Mouse (Mus musculus) neural tube, embryonic 11.5 days (tissue): ENCODE data around the gene Uba5. TPM values are rescaled to one million over a fixed set of nuclear protein-coding genes. Genes with fewer than 3 reads are reported as not detected.

ENCODE experiments used
- ATAC-seq: fragments of 200-750 bp; cut with Nextera tagmentation; 2 replicates; pipeline ENCODE4 v1.8.0; 2017; ENCODE audit warnings: moderate number of reproducible peaks, mild to moderate bottlenecking, moderate TSS enrichment, moderate library complexity; ENCODE audit not compliant: insufficient read depth, low FRiP score, low TSS enrichment
- DNase-seq: peaks from one replicate; pipeline ENCODE4 v3.0.0-alpha.2; 2015; ENCODE audit warnings: low spot score
- H3K27ac ChIP-seq: fragments of 300-500 bp; sonication (generic); 2 replicates; pipeline ENCODE4 v1.5.1; 2014; ENCODE audit warnings: low read depth, mild to moderate bottlenecking, low read length
- H3K27me3 ChIP-seq: fragments of 300-500 bp; sonication (generic); 2 replicates; pipeline ENCODE4 v1.6.1; 2014; ENCODE audit warnings: mild to moderate bottlenecking, low read length, mixed read lengths; ENCODE audit not compliant: control insufficient read depth, insufficient read depth
- H3K36me3 ChIP-seq: fragments of 300-500 bp; sonication (generic); 2 replicates; pipeline ENCODE4 v1.6.1; 2014; ENCODE audit warnings: mild to moderate bottlenecking, low read length, moderate library complexity, mixed read lengths; ENCODE audit not compliant: control insufficient read depth, insufficient read depth
- H3K4me1 ChIP-seq: fragments of 300-500 bp; sonication (generic); 2 replicates; pipeline ENCODE4 v1.6.1; 2014; ENCODE audit warnings: low read length, mixed read lengths; ENCODE audit not compliant: control insufficient read depth, insufficient read depth
- H3K4me2 ChIP-seq: fragments of 300-500 bp; sonication (generic); 2 replicates; pipeline ENCODE4 v1.6.1; 2014; ENCODE audit warnings: low read depth, mild to moderate bottlenecking, moderate library complexity
- H3K4me3 ChIP-seq: fragments of 300-500 bp; sonication (generic); 2 replicates; pipeline ENCODE4 v1.5.1; 2014; ENCODE audit warnings: low read depth, low read length
- H3K9ac ChIP-seq: fragments of 300-500 bp; sonication (generic); 2 replicates; pipeline ENCODE4 v1.6.1; 2014; ENCODE audit warnings: mild to moderate bottlenecking, low read length
- H3K9me3 ChIP-seq: fragments of 300-500 bp; sonication (generic); 2 replicates; pipeline ENCODE4 v1.6.1; 2016; ENCODE audit warnings: low read length; ENCODE audit not compliant: control insufficient read depth
- WGBS: fragments of 180-500 bp; shearing (Covaris S2); extraction: QIAGEN DNeasy Blood & Tissue Kit; methylation state at CpG from one replicate; pipeline ENCODE4 v1.1.7; 2014; 5-methylcytosine and 5-hydroxymethylcytosine counted together
- polyA plus RNA-seq: library from polyadenylated mRNA; unstranded; fragments of >200 nt; fragmentation: Nextera tagmentation; extraction: Ambion mirVana; gene quantifications from 2 replicates; pipeline ENCODE4 v1.2.1, GENCODE M21; 2014

The Uba5 gene
- polyA plus RNA-seq, 1 experiment from 2014 or later = 64.6 TPM

GRCm38 (mm10) chr9:104075808-104076207 is 12.9 kb upstream of the Uba5 start:
- Histone ChIP-seq H3K4me3 (no peak overlapping the region), H3K27me3 (no peaks in the 10 kb centered on the region), H3K27ac (no peak overlapping the region), H3K4me1 (no peaks in the 10 kb centered on the region), H3K9me3 (no peaks in the 10 kb centered on the region), H3K4me2 (no peak overlapping the region), H3K9ac (no peak overlapping the region), H3K36me3 (no peaks in the 10 kb centered on the region)
- ATAC-seq = no peak
- no peak for DNase-seq
- 61% methylated on average over 2 of the region's 2 CpGs for WGBS

GRCm38 (mm10) chr9:104070863-104071604 is 8.1 kb upstream of the Uba5 start:
- DNase-seq (no peak), ATAC-seq (no peak)
- no peaks in the 10 kb centered on the region for H3K9me3 ChIP-seq
- 80% methylated on average over 8 of the region's 8 CpGs for WGBS
- no peak overlapping the region for H3K4me2 ChIP-seq
- H3K4me1 ChIP-seq = no peaks in the 10 kb centered on the region
- H3K27ac ChIP-seq = no peak overlapping the region
- no peak overlapping the region for H3K9ac ChIP-seq
- no peaks in the 10 kb centered on the region for H3K27me3 ChIP-seq
- no peaks in the 10 kb centered on the region for H3K36me3 ChIP-seq
- no peak overlapping the region for H3K4me3 ChIP-seq

GRCm38 (mm10) chr9:104070241-104070640 is 7.3 kb upstream of the Uba5 start:
- H3K27me3 ChIP-seq = no peaks in the 10 kb centered on the region

GRCm38 (mm10) chr9:104064571-104064970 is 1.6 kb upstream of the Uba5 start:
- WGBS = 38% methylated on average over 1 of the region's 1 CpGs
- DNase-seq = no peak

More at GRCm38 (mm10) chr9:104070241-104070640, 7.3 kb upstream of the Uba5 start:
- Histone ChIP-seq H3K36me3 (no peaks in the 10 kb centered on the region), H3K4me2 (no peak overlapping the region), H3K9ac (no peak overlapping the region), H3K4me3 (no peak overlapping the region), H3K9me3 (no peaks in the 10 kb centered on the region), H3K27ac (no peak overlapping the region), H3K4me1 (no peaks in the 10 kb centered on the region)
- ATAC-seq (no peak), DNase-seq (no peak)
- 88% methylated on average over 4 of the region's 4 CpGs for WGBS

GRCm38 (mm10) chr9:104063244-104063961 is 469 bp upstream of the Uba5 start, which contains the start of gene Acad11:
Gene Acad11, plus strand, starts transcription at chr9:104063377.
- no peaks in the 10 kb centered on the region for H3K9me3 ChIP-seq
- no peaks in the 10 kb centered on the region for H3K36me3 ChIP-seq
- peak; percentile 95 for ATAC-seq
- peak within 1 kb of the TSS; percentile 83 for H3K4me3 ChIP-seq
- H3K4me2 ChIP-seq = peak within 1 kb of the TSS; percentile 77
- H3K27me3 ChIP-seq = no peaks in the 10 kb centered on the region
- DNase-seq = peak; percentile 89
- 0% methylated on average over 27 of the region's 30 CpGs for WGBS
- H3K4me1 ChIP-seq = peaks cover 11% of the 10 kb centered on the region
- H3K27ac ChIP-seq = no peak within 1 kb of the TSS
- peak within 1 kb of the TSS; percentile 57 for H3K9ac ChIP-seq

More at GRCm38 (mm10) chr9:104064571-104064970, 1.6 kb upstream of the Uba5 start:
- H3K36me3 ChIP-seq = no peaks in the 10 kb centered on the region
- no peak overlapping the region for H3K27ac ChIP-seq
- no peak overlapping the region for H3K9ac ChIP-seq
- no peak overlapping the region for H3K4me2 ChIP-seq
- H3K9me3 ChIP-seq = no peaks in the 10 kb centered on the region
- ATAC-seq = no peak
- H3K4me1 ChIP-seq = peaks cover 11% of the 10 kb centered on the region
- H3K4me3 ChIP-seq = no peak overlapping the region
- no peaks in the 10 kb centered on the region for H3K27me3 ChIP-seq

- H3K4me3 ChIP-seq = no peak overlapping the region
- no peak for ATAC-seq
- H3K9ac ChIP-seq = no peak overlapping the region
- WGBS = 95% methylated on average over 6 of the region's 6 CpGs
- H3K9me3 ChIP-seq = no peaks in the 10 kb centered on the region
- no peaks in the 10 kb centered on the region for H3K27me3 ChIP-seq
- DNase-seq = no peak
- H3K36me3 ChIP-seq = peaks cover 13% of the 10 kb centered on the region
- H3K4me2 ChIP-seq = no peak overlapping the region
- H3K4me1 ChIP-seq = no peaks in the 10 kb centered on the region
- no peak overlapping the region for H3K27ac ChIP-seq
These were observed 11.9 kb downstream of the Uba5 start for GRCm38 (mm10) chr9:104051028-104051427.

GRCm38 (mm10) chr9:104043676-104044075 is 19.3 kb downstream of the Uba5 start:
- 87% methylated on average over 4 of the region's 4 CpGs for WGBS
- Histone ChIP-seq H3K27ac (no peak overlapping the region), H3K9ac (no peak overlapping the region), H3K36me3 (peaks cover 2% of the 10 kb centered on the region; the same call in 1 of the 2 replicates), H3K4me3 (no peak overlapping the region), H3K27me3 (no peaks in the 10 kb centered on the region), H3K4me2 (no peak overlapping the region), H3K4me1 (no peaks in the 10 kb centered on the region), H3K9me3 (no peaks in the 10 kb centered on the region)
- DNase-seq (no peak), ATAC-seq (no peak)

- H3K9ac ChIP-seq = no peak within 1 kb of the TSS
- H3K4me1 ChIP-seq = no peaks in the 10 kb centered on the region
- H3K27ac ChIP-seq = no peak within 1 kb of the TSS
- no peaks in the 10 kb centered on the region for H3K9me3 ChIP-seq
- 69% methylated on average over 2 of the region's 2 CpGs for WGBS
- no peak for ATAC-seq
- H3K4me2 ChIP-seq = no peak within 1 kb of the TSS
- H3K27me3 ChIP-seq = no peaks in the 10 kb centered on the region
- no peaks in the 10 kb centered on the region for H3K36me3 ChIP-seq
- no peak within 1 kb of the TSS for H3K4me3 ChIP-seq
- DNase-seq = no peak
These were observed 22.6 kb downstream of the Uba5 start, which contains the start of gene Gm28305 for GRCm38 (mm10) chr9:104040362-104040761. Gene Gm28305, plus strand, starts transcription at chr9:104040662.
